Mouse (Mus musculus): ENCODE measurements around the gene Nf1. TPM values are rescaled to one million over a fixed set of nuclear protein-coding genes. Genes with fewer than 3 reads are reported as not detected.

Nf1 gene
- total and polyA plus RNA-seq, 3 experiments: 7.1 to 78.0 (median 27.0) TPM

- Histone ChIP-seq H3K4me3 (ENCODE audit: low read depth, low read length) (peak overlapping the region; percentile 59; the same call in 1 of the 2 replicates), H3K27me3 (ENCODE audit: insufficient read depth, low read length) (peaks cover 12% of the 10 kb centered on the region), H3K36me3 (replicated peaks) (no peaks in the 10 kb centered on the region), H3K9me3 (replicated peaks) (no peaks in the 10 kb centered on the region), H3K4me1 (ENCODE audit: insufficient read depth, low read depth, low read length) (peaks cover 81% of the 10 kb centered on the region)
- DNase-seq (ENCODE audit: low spot score): no peak
- no peak for ATAC-seq (ENCODE audit: extremely low read depth, insufficient number of reproducible peaks, low FRiP score, poor library complexity, severe bottlenecking)
- no peak for TF ChIP-seq POLR2AphosphoS5 (IDR thresholded peaks at IDR 0.05; ENCODE audit: insufficient replicate concordance, low read depth, low read length)
- TF ChIP-seq TAL1 (conservative IDR thresholded peaks at IDR 0.05; ENCODE audit: low read depth, low read length): no peak
- no peak for TF ChIP-seq GATA1 (IDR thresholded peaks at IDR 0.05; ENCODE audit: borderline replicate concordance, low read length)
- no peak for TF ChIP-seq GATA2 (IDR thresholded peaks at IDR 0.05; ENCODE audit: borderline replicate concordance, low read depth, low read length)
Observed at GRCm38 (mm10) chr11:79306510-79306909, 33.0 kb upstream of the Nf1 start.

GRCm38 (mm10) chr11:79306996-79307395 is 32.5 kb upstream of the Nf1 start:
- H3K4me1 ChIP-seq (ENCODE audit: insufficient read depth, low read depth, low read length): peaks cover 77% of the 10 kb centered on the region
- no peak for TF ChIP-seq CTCF (IDR thresholded peaks at IDR 0.05; ENCODE audit: low read depth, low read length)
- TF ChIP-seq GATA1 (IDR thresholded peaks at IDR 0.05; ENCODE audit: borderline replicate concordance, low read length): no peak
- no peak for TF ChIP-seq TAL1 (conservative IDR thresholded peaks at IDR 0.05; ENCODE audit: low read depth, low read length)
- no peak for TF ChIP-seq GATA2 (IDR thresholded peaks at IDR 0.05; ENCODE audit: borderline replicate concordance, low read depth, low read length)
- TF ChIP-seq POLR2AphosphoS5 (IDR thresholded peaks at IDR 0.05; ENCODE audit: insufficient replicate concordance, low read depth, low read length): no peak
- H3K36me3 ChIP-seq (replicated peaks): no peaks in the 10 kb centered on the region
- DNase-seq (ENCODE audit: low spot score): peak; percentile 29
- ATAC-seq (ENCODE audit: extremely low read depth, insufficient number of reproducible peaks, low FRiP score, poor library complexity, severe bottlenecking): 0 out of 2 replicates have a peak, but pooled peaks have one; percentile 36
- H3K27me3 ChIP-seq (ENCODE audit: insufficient read depth, low read length): peaks cover 12% of the 10 kb centered on the region
- H3K9me3 ChIP-seq (replicated peaks): no peaks in the 10 kb centered on the region
- H3K4me3 ChIP-seq (ENCODE audit: low read depth, low read length): peak overlapping the region; percentile 37; the same call in 1 of the 2 replicates

- Histone ChIP-seq H3K36me3 (replicated peaks) (no peaks in the 10 kb centered on the region), H3K4me1 (ENCODE audit: insufficient read depth, low read depth, low read length) (peaks cover 78% of the 10 kb centered on the region), H3K27me3 (ENCODE audit: insufficient read depth, low read length) (peaks cover 12% of the 10 kb centered on the region), H3K4me3 (ENCODE audit: low read depth, low read length) (no peak overlapping the region), H3K9me3 (replicated peaks) (no peaks in the 10 kb centered on the region)
- DNase-seq (ENCODE audit: low spot score) (no peak), ATAC-seq (ENCODE audit: extremely low read depth, insufficient number of reproducible peaks, low FRiP score, poor library complexity, severe bottlenecking) (no peak)
- TF ChIP-seq CTCF (IDR thresholded peaks at IDR 0.05; ENCODE audit: low read depth, low read length) (no peak), POLR2AphosphoS5 (IDR thresholded peaks at IDR 0.05; ENCODE audit: insufficient replicate concordance, low read depth, low read length) (no peak), GATA1 (IDR thresholded peaks at IDR 0.05; ENCODE audit: borderline replicate concordance, low read length) (no peak), TAL1 (conservative IDR thresholded peaks at IDR 0.05; ENCODE audit: low read depth, low read length) (no peak), GATA2 (IDR thresholded peaks at IDR 0.05; ENCODE audit: borderline replicate concordance, low read depth, low read length) (no peak)
Observed at GRCm38 (mm10) chr11:79307560-79308200, 31.8 kb upstream of the Nf1 start.

GRCm38 (mm10) chr11:79310467-79310866 is 29.0 kb upstream of the Nf1 start:
- peak; percentile 26; the same call in 1 of the 2 replicates for ATAC-seq (ENCODE audit: extremely low read depth, insufficient number of reproducible peaks, low FRiP score, poor library complexity, severe bottlenecking)
- H3K4me1 ChIP-seq (ENCODE audit: insufficient read depth, low read depth, low read length): peaks cover 61% of the 10 kb centered on the region
- no peak for TF ChIP-seq POLR2AphosphoS5 (IDR thresholded peaks at IDR 0.05; ENCODE audit: insufficient replicate concordance, low read depth, low read length)
- 0 out of 2 replicates have a peak, but pooled peaks have one; percentile 19 for TF ChIP-seq TAL1 (conservative IDR thresholded peaks at IDR 0.05; ENCODE audit: low read depth, low read length)
- no peak for TF ChIP-seq GATA1 (IDR thresholded peaks at IDR 0.05; ENCODE audit: borderline replicate concordance, low read length)
- TF ChIP-seq CTCF (IDR thresholded peaks at IDR 0.05; ENCODE audit: low read depth, low read length): no peak
- H3K4me3 ChIP-seq (ENCODE audit: low read depth, low read length): no peak overlapping the region
- DNase-seq (ENCODE audit: low spot score): no peak
- H3K27me3 ChIP-seq (ENCODE audit: insufficient read depth, low read length): peaks cover 22% of the 10 kb centered on the region
- H3K36me3 ChIP-seq (replicated peaks): no peaks in the 10 kb centered on the region
- no peaks in the 10 kb centered on the region for H3K9me3 ChIP-seq (replicated peaks)

GRCm38 (mm10) chr11:79316807-79317345 is 22.6 kb upstream of the Nf1 start:
- no peak overlapping the region for H3K4me3 ChIP-seq (ENCODE audit: low read depth, low read length)
- H3K36me3 ChIP-seq (replicated peaks): no peaks in the 10 kb centered on the region
- peaks cover 5% of the 10 kb centered on the region for H3K4me1 ChIP-seq (ENCODE audit: insufficient read depth, low read depth, low read length)
- TF ChIP-seq CTCF (IDR thresholded peaks at IDR 0.05; ENCODE audit: low read depth, low read length): no peak
- TF ChIP-seq POLR2AphosphoS5 (IDR thresholded peaks at IDR 0.05; ENCODE audit: insufficient replicate concordance, low read depth, low read length): no peak
- no peak for TF ChIP-seq GATA2 (IDR thresholded peaks at IDR 0.05; ENCODE audit: borderline replicate concordance, low read depth, low read length)
- no peak for TF ChIP-seq TAL1 (conservative IDR thresholded peaks at IDR 0.05; ENCODE audit: low read depth, low read length)
- no peak for TF ChIP-seq GATA1 (IDR thresholded peaks at IDR 0.05; ENCODE audit: borderline replicate concordance, low read length)
- peaks cover 68% of the 10 kb centered on the region for H3K27me3 ChIP-seq (ENCODE audit: insufficient read depth, low read length)
- DNase-seq (ENCODE audit: low spot score) (no peak), ATAC-seq (ENCODE audit: extremely low read depth, insufficient number of reproducible peaks, low FRiP score, poor library complexity, severe bottlenecking) (no peak)
- H3K9me3 ChIP-seq (replicated peaks): no peaks in the 10 kb centered on the region

GRCm38 (mm10) chr11:79319807-79320206 is 19.7 kb upstream of the Nf1 start:
- no peak for DNase-seq (ENCODE audit: low spot score)
- Histone ChIP-seq H3K27me3 (ENCODE audit: insufficient read depth, low read length) (peaks cover 66% of the 10 kb centered on the region), H3K36me3 (replicated peaks) (no peaks in the 10 kb centered on the region), H3K4me3 (ENCODE audit: low read depth, low read length) (no peak overlapping the region), H3K4me1 (ENCODE audit: insufficient read depth, low read depth, low read length) (no peaks in the 10 kb centered on the region; the same call in 1 of the 2 replicates), H3K9me3 (replicated peaks) (no peaks in the 10 kb centered on the region)
- TF ChIP-seq TAL1 (conservative IDR thresholded peaks at IDR 0.05; ENCODE audit: low read depth, low read length) (no peak), GATA1 (IDR thresholded peaks at IDR 0.05; ENCODE audit: borderline replicate concordance, low read length) (no peak), GATA2 (IDR thresholded peaks at IDR 0.05; ENCODE audit: borderline replicate concordance, low read depth, low read length) (no peak), POLR2AphosphoS5 (IDR thresholded peaks at IDR 0.05; ENCODE audit: insufficient replicate concordance, low read depth, low read length) (no peak), CTCF (IDR thresholded peaks at IDR 0.05; ENCODE audit: low read depth, low read length) (no peak)
- no peak for ATAC-seq (ENCODE audit: extremely low read depth, insufficient number of reproducible peaks, low FRiP score, poor library complexity, severe bottlenecking)

Data from G1E (cell line).